In the genomic region with DNA sequence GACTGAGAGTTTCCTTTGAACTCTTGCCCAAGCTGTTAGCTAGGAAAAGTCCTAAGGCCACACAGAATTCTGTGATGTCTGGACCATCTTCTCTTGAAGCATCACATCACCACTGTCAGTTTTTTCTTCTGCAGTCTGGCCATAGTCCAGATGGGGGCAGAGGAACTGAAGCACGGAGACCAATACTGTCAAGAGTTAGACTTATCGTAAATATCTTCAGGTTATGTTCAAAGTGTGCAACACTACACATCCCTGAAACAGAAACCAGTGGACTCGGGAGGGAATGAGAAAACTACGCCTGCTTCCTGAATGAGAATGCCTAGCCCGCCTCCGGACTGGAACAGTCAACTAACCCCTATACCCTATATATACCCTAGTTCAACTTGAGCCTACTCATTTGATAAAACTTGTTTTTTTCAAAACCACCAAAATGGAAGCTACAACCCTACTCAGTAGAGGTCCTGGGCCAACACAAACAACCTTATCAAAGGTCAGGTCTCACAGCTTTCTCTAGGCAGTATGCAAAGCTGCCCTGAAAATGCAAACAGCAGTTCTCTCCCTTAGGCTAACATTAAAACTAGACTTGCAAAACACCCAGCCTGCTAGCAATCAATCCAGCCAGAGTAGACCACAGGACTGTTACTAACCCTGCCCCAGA, we compare ENCODE assay signal across 14 mouse cellular contexts. TPM values are rescaled to one million over a fixed set of nuclear protein-coding genes. Genes with fewer than 3 reads are reported as not detected.
A peak's percentile ranks its signal among the peaks of the same experiment; 100 is the strongest.
DNase-seq lines count a peak whose midpoint lies in the region; ATAC-seq and TF ChIP-seq lines count a peak whose summit lies in the region.
"Had no signal": no experiment of that assay in that cellular context is flagged by ENCODE, and none has a peak within 500 bp of the region (broad histone marks: within the 10 kb centered on the region; RNA-seq: fewer than 3 reads in every experiment).

No protein-coding gene starts in this region.

- no peaks in the 10 kb centered on the region for H3K36me3 ChIP-seq in kidney, adult 2 months (ENCODE audit: control insufficient read depth, insufficient read depth, low read length)
- H3K36me3 ChIP-seq in liver, embryonic 15.5 days (replicated peaks), result peaks cover 7% of the 10 kb centered on the region; the same call in 1 of the 2 replicates
- peaks cover 32% of the 10 kb centered on the region; the same call in 1 of the 2 replicates for H3K36me3 ChIP-seq in midbrain, embryonic 10.5 days
- H3K36me3 ChIP-seq in midbrain, embryonic 14.5 days (ENCODE audit: control insufficient read depth, insufficient read depth, low read length), result peaks cover 3% of the 10 kb centered on the region; the same call in 1 of the 2 replicates

- no peak for TF ChIP-seq CTCF in kidney, adult 2 months (conservative IDR thresholded peaks at IDR 0.05; ENCODE audit: insufficient read depth, insufficient read length, low read depth, low read length)

- no peaks in the 10 kb centered on the region for H3K9me3 ChIP-seq in liver, embryonic 15.5 days (replicated peaks)
- no peaks in the 10 kb centered on the region for H3K9me3 ChIP-seq in midbrain, embryonic 10.5 days (replicated peaks)
- H3K9me3 ChIP-seq in midbrain, embryonic 14.5 days (ENCODE audit: control insufficient read depth, low read length), result no peaks in the 10 kb centered on the region
- H3K9me3 ChIP-seq: forebrain, embryonic 13.5 days; midbrain, embryonic 12.5 days had no signal

- 65% methylated on average over 6 of the region's 6 CpGs for WGBS in kidney, adult 2 months
- WGBS in liver, embryonic 15.5 days (ENCODE audit: insufficient replicate concordance), result 81% methylated on average over 6 of the region's 6 CpGs
- WGBS in midbrain, embryonic 10.5 days, result 95% methylated on average over 6 of the region's 6 CpGs
- 93% methylated on average over 6 of the region's 6 CpGs for WGBS in midbrain, embryonic 14.5 days

- no peak overlapping the region for H3K4me3 ChIP-seq in kidney, adult 2 months (ENCODE audit: insufficient read depth, low read depth, low read length)
- no peak overlapping the region for H3K4me3 ChIP-seq in liver, embryonic 15.5 days (replicated peaks)
- H3K4me3 ChIP-seq in midbrain, embryonic 10.5 days, result no peak overlapping the region
- no peak overlapping the region for H3K4me3 ChIP-seq in midbrain, embryonic 14.5 days (replicated peaks; ENCODE audit: low read depth, low read length)
- H3K4me3 ChIP-seq: forebrain, embryonic 13.5 days; midbrain, embryonic 12.5 days had no signal

- H3K4me2 ChIP-seq in liver, embryonic 15.5 days, result no peak overlapping the region
- H3K4me2 ChIP-seq in midbrain, embryonic 14.5 days (ENCODE audit: low read length), result no peak overlapping the region
- H3K4me2 ChIP-seq: forebrain, embryonic 13.5 days; midbrain, embryonic 12.5 days had no signal

- TF ChIP-seq POLR2A in kidney, adult 2 months (IDR thresholded peaks at IDR 0.05; ENCODE audit: low read depth, low read length), result no peak

- H3K4me1 ChIP-seq in kidney, adult 2 months (ENCODE audit: control insufficient read depth, insufficient read depth, low read length), result no peaks in the 10 kb centered on the region
- peaks cover 68% of the 10 kb centered on the region for H3K4me1 ChIP-seq in liver, embryonic 15.5 days (replicated peaks)
- H3K4me1 ChIP-seq in midbrain, embryonic 10.5 days, result peaks cover 22% of the 10 kb centered on the region
- peaks cover 2% of the 10 kb centered on the region; the same call in 1 of the 2 replicates for H3K4me1 ChIP-seq in midbrain, embryonic 14.5 days (ENCODE audit: control insufficient read depth, insufficient read depth, low read length)

- no peaks in the 10 kb centered on the region for H3K27me3 ChIP-seq in kidney, adult 2 months (replicated peaks; ENCODE audit: control insufficient read depth, insufficient read depth, low read length)
- no peaks in the 10 kb centered on the region for H3K27me3 ChIP-seq in liver, embryonic 15.5 days
- no peaks in the 10 kb centered on the region for H3K27me3 ChIP-seq in midbrain, embryonic 10.5 days (ENCODE audit: low read depth, poor library complexity, severe bottlenecking)
- no peaks in the 10 kb centered on the region for H3K27me3 ChIP-seq in midbrain, embryonic 14.5 days (ENCODE audit: control insufficient read depth, insufficient read depth, low read length)
- H3K27me3 ChIP-seq: forebrain, embryonic 13.5 days; midbrain, embryonic 12.5 days had no signal

- H3K9ac ChIP-seq in liver, embryonic 15.5 days, result no peak overlapping the region
- H3K9ac ChIP-seq in midbrain, embryonic 14.5 days (replicated peaks; ENCODE audit: low read length), result no peak overlapping the region
- H3K9ac ChIP-seq: forebrain, embryonic 13.5 days; midbrain, embryonic 12.5 days had no signal

- H3K27ac ChIP-seq in kidney, adult 2 months (ENCODE audit: insufficient read depth, low read depth, low read length), result no peak overlapping the region
- H3K27ac ChIP-seq in liver, embryonic 15.5 days (replicated peaks), result peak overlapping the region; percentile 46
- no peak overlapping the region for H3K27ac ChIP-seq in midbrain, embryonic 10.5 days (replicated peaks)
- H3K27ac ChIP-seq in midbrain, embryonic 14.5 days (replicated peaks; ENCODE audit: low read depth, low read length), result no peak overlapping the region
- H3K27ac ChIP-seq: forebrain, embryonic 13.5 days; midbrain, embryonic 12.5 days had no signal

- DNase-seq in kidney, adult 2 months, result peak; percentile 13
- no peak for DNase-seq in kidney, adult 8-10 months
- DNase-seq in 3T3-L1 (ENCODE audit: low read depth, low spot score), result peak; percentile 44
- DNase-seq in layer of hippocampus, adult 8-10 months (ENCODE audit: low spot score in 2 of 2), result no peak
- DNase-seq in midbrain, embryonic 10.5 days (ENCODE audit: low spot score), result no peak
- DNase-seq in midbrain, embryonic 14.5 days, result no peak
- DNase-seq: cerebellum, adult 2 months; heart, postnatal 4 days; layer of hippocampus, adult 9-11 months had no signal

- ATAC-seq in activated CD4-positive, CD25-positive, alpha-beta regulatory T cell, adult 4 months, result peak; percentile 49
- peak; percentile 39; the same call in 1 of the 2 replicates for ATAC-seq in liver, embryonic 15.5 days (ENCODE audit: insufficient read depth)
- ATAC-seq in midbrain, embryonic 14.5 days (ENCODE audit: low FRiP score, low TSS enrichment), result no peak
- ATAC-seq: forebrain, embryonic 13.5 days; lung, postnatal 0 days had no signal

RNA-seq across cellular contexts. Expression of a gene that starts 37.4 kb away (rescaled TPM):
- 8.8 and 9.8 TPM in 2 replicates for polyA plus RNA-seq in kidney, adult 2 months (2012; rRNA removed)
- 10 to 100 TPM; 28.5 to 36.1 TPM for polyA plus RNA-seq in activated CD4-positive, CD25-positive, alpha-beta regulatory T cell, adult 4 months (2017; shearing (Covaris generic))
- 28.0 and 29.7 TPM in 2 replicates for polyA plus RNA-seq in liver, embryonic 15.5 days (2015; fragmentation: Nextera tagmentation; extraction: Ambion mirVana)
- total RNA-seq in layer of hippocampus, adult 8-10 months (2022), result 10 to 100 TPM; 22.9 to 42.8 (median 31.5) TPM
- polyA plus RNA-seq in midbrain, embryonic 10.5 days (2016; fragmentation: Nextera tagmentation; extraction: Ambion mirVana), result 59.4 and 68.0 TPM in 2 replicates
- polyA plus RNA-seq in midbrain, embryonic 14.5 days (2014; fragmentation: Nextera tagmentation; extraction: Ambion mirVana), result 89.4 and 90.7 TPM in 2 replicates

Comparison
In these comparisons a context has a peak if more than half of its experiments do, and no peak if none do; other contexts are left out.
1. DNase-seq: peak in kidney, adult 2 months (single experiment) and 3T3-L1 (single experiment); none in kidney, adult 8-10 months (0 of 2), layer of hippocampus, adult 8-10 months (0 of 2), midbrain, embryonic 10.5 days (single experiment) and midbrain, embryonic 14.5 days (single experiment).